Mouse (Mus musculus): ENCODE data around the gene Ehmt1. TPM values are rescaled to one million over a fixed set of nuclear protein-coding genes. Genes with fewer than 3 reads are reported as not detected.

The Ehmt1 gene
- total and polyA plus RNA-seq, 2 experiments: 21.8 to 24.0 TPM

DNA sequence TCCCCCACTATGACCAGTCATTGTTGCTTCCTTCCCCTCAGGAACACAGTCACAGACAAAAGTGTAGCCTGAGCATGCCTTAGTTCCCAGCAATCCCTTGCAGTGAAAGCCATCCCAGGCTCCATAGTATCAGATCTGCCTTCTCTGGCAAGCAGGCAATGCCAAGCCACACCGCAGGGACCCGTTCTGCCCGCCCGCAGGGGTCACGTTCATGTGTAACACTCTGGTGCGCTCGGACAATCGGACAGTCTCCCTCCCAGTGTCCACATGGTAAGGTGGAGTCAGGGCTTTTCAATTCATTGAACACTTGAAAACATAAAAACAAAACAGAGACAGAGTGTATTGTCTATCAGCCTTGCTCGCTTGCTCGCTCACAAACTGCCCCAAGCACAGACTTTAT, 111.7 kb downstream of the Ehmt1 start:
- TF ChIP-seq POLR2A (IDR thresholded peaks at IDR 0.05; ENCODE audit: extremely low read depth, insufficient read depth, low read length): no peak
- no peak for TF ChIP-seq CTCF (IDR thresholded peaks at IDR 0.05; ENCODE audit: low read depth, low read length)
- no peak overlapping the region for H3K4me3 ChIP-seq (ENCODE audit: insufficient read depth, low read depth, low read length)
- no peak overlapping the region for H3K9ac ChIP-seq (ENCODE audit: low read depth, low read length)
- peaks cover 50% of the 10 kb centered on the region for H3K36me3 ChIP-seq (ENCODE audit: control insufficient read depth, insufficient read depth, low read length)
- H3K27ac ChIP-seq (replicated peaks; ENCODE audit: insufficient read depth, low read depth, low read length): no peak overlapping the region
- no peak for DNase-seq (ENCODE audit: extremely low read depth, low read depth, low spot score)
- WGBS: 97% methylated on average over 10 of the region's 10 CpGs
- no peaks in the 10 kb centered on the region for H3K79me2 ChIP-seq (ENCODE audit: control insufficient read depth, insufficient read depth, low read length)
- no peaks in the 10 kb centered on the region for H3K4me1 ChIP-seq (ENCODE audit: control insufficient read depth, insufficient read depth, low read length)
- no peaks in the 10 kb centered on the region for H3K27me3 ChIP-seq (ENCODE audit: control insufficient read depth, insufficient read depth, low read length)

DNA sequence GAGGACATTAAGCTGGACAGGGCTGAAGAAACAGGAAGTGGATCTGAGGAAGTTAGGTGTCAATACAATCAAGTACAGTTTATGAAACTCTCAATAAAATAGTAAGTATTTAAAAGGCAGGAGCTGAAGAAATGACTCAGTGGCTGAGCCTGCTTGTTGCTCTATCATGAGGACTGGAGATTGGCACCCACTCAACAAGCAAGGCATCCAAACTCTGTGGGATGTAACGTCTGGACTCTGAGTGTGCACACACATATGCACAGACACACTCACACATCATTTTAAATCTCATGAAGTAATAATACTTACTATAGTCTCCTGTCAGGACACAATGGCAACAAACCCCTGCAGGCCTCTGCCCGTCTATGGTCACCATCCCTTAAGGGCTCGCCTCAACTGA, 112.4 kb downstream of the Ehmt1 start:
- no peaks in the 10 kb centered on the region for H3K79me2 ChIP-seq (ENCODE audit: control insufficient read depth, insufficient read depth, low read length)
- H3K4me1 ChIP-seq (ENCODE audit: control insufficient read depth, insufficient read depth, low read length): no peaks in the 10 kb centered on the region
- H3K36me3 ChIP-seq (ENCODE audit: control insufficient read depth, insufficient read depth, low read length): peaks cover 51% of the 10 kb centered on the region
- H3K4me3 ChIP-seq (ENCODE audit: insufficient read depth, low read depth, low read length): no peak overlapping the region
- WGBS: 92% methylated on average over 3 of the region's 3 CpGs
- DNase-seq (ENCODE audit: extremely low read depth, low read depth, low spot score): no peak
- H3K27me3 ChIP-seq (ENCODE audit: control insufficient read depth, insufficient read depth, low read length): no peaks in the 10 kb centered on the region
- TF ChIP-seq CTCF (IDR thresholded peaks at IDR 0.05; ENCODE audit: low read depth, low read length) (no peak), POLR2A (IDR thresholded peaks at IDR 0.05; ENCODE audit: extremely low read depth, insufficient read depth, low read length) (no peak)
- H3K27ac ChIP-seq (replicated peaks; ENCODE audit: insufficient read depth, low read depth, low read length): no peak overlapping the region
- no peak overlapping the region for H3K9ac ChIP-seq (ENCODE audit: low read depth, low read length)

DNA sequence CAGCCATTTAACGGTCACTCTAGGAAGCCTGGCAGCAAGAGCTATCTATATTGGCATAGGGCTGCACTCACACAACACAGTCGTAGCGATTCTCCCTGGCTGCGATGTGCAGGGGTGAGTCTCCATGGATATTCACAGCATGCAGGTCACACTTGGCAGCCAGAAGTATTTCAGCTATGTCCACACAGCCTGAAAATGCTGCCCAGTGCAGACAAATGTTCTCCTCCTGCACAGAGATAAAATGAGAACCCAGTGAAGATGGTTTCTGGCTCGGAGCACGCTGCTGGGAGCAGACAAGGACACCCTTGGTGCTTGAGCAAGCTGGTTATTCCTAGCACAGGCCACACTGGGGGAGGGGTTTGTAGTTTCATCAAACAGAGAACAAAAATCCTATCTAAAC, 113.3 kb downstream of the Ehmt1 start:
- Histone ChIP-seq H3K9ac (ENCODE audit: low read depth, low read length) (no peak overlapping the region), H3K4me1 (ENCODE audit: control insufficient read depth, insufficient read depth, low read length) (no peaks in the 10 kb centered on the region), H3K27ac (replicated peaks; ENCODE audit: insufficient read depth, low read depth, low read length) (no peak overlapping the region), H3K27me3 (ENCODE audit: control insufficient read depth, insufficient read depth, low read length) (no peaks in the 10 kb centered on the region), H3K4me3 (ENCODE audit: insufficient read depth, low read depth, low read length) (no peak overlapping the region), H3K36me3 (ENCODE audit: control insufficient read depth, insufficient read depth, low read length) (peaks cover 53% of the 10 kb centered on the region), H3K79me2 (ENCODE audit: control insufficient read depth, insufficient read depth, low read length) (no peaks in the 10 kb centered on the region)
- no peak for DNase-seq (ENCODE audit: extremely low read depth, low read depth, low spot score)
- WGBS: 86% methylated on average over 6 of the region's 6 CpGs
- TF ChIP-seq POLR2A (IDR thresholded peaks at IDR 0.05; ENCODE audit: extremely low read depth, insufficient read depth, low read length) (no peak), CTCF (IDR thresholded peaks at IDR 0.05; ENCODE audit: low read depth, low read length) (no peak)

DNA sequence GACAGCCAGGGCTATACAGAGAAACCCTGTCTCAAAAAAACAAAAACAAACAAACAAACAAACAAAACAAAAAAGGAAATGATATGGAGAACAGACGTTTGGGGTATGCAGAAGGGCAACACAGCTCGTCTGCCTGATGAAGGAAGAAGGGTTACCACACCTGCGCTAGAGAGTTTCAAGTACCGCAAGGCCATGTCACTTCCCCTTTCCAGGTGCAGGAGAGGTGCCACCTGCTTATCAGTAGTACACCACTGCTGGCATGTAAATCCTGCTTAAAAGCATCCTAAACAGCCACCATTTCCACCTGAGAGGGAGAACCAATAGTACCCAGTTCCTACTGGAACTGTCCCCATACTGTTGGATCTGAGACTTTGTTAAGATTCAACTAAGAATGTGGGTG, 113.8 kb downstream of the Ehmt1 start:
- no peak overlapping the region for H3K9ac ChIP-seq (ENCODE audit: low read depth, low read length)
- H3K79me2 ChIP-seq (ENCODE audit: control insufficient read depth, insufficient read depth, low read length): no peaks in the 10 kb centered on the region
- H3K36me3 ChIP-seq (ENCODE audit: control insufficient read depth, insufficient read depth, low read length): peaks cover 54% of the 10 kb centered on the region
- TF ChIP-seq POLR2A (IDR thresholded peaks at IDR 0.05; ENCODE audit: extremely low read depth, insufficient read depth, low read length) (no peak), CTCF (IDR thresholded peaks at IDR 0.05; ENCODE audit: low read depth, low read length) (no peak)
- H3K4me1 ChIP-seq (ENCODE audit: control insufficient read depth, insufficient read depth, low read length): no peaks in the 10 kb centered on the region
- no peaks in the 10 kb centered on the region for H3K27me3 ChIP-seq (ENCODE audit: control insufficient read depth, insufficient read depth, low read length)
- WGBS: 98% methylated on average over 4 of the region's 4 CpGs
- H3K27ac ChIP-seq (replicated peaks; ENCODE audit: insufficient read depth, low read depth, low read length): no peak overlapping the region
- H3K4me3 ChIP-seq (ENCODE audit: insufficient read depth, low read depth, low read length): no peak overlapping the region
- no peak for DNase-seq (ENCODE audit: extremely low read depth, low read depth, low spot score)

DNA sequence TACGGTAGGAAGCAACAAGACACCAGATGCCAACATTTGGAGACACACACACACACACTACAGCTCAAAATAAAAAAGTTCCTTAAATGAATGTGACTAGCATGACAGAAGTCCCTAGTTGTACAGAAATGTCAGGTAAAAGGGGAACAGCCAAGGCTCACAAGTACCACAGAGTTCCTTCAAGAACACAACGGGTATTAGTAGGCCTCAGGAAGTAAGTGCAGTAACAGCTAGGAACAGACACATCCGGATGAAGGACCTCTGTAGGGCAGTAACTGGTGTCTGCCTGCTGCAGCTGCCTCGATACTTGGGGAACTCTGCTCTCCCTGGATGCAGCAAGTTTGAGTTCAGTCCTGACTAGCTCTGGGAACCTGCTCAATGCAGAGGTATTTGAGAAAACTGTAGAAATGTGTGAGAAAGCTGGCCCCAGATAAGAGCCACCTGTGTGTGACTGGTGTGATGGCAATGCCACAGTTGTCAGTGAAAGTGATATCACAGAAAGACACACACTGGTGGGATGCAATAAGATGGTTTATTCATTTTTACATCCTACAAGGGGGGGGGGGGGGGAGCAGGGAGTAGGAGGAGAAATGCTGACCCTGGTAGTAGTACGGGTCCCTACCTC, 122.5 kb downstream of the Ehmt1 start:
- H3K9ac ChIP-seq (ENCODE audit: low read depth, low read length): no peak overlapping the region
- peaks cover 63% of the 10 kb centered on the region for H3K36me3 ChIP-seq (ENCODE audit: control insufficient read depth, insufficient read depth, low read length)
- no peak overlapping the region for H3K4me3 ChIP-seq (ENCODE audit: insufficient read depth, low read depth, low read length)
- TF ChIP-seq POLR2A (IDR thresholded peaks at IDR 0.05; ENCODE audit: extremely low read depth, insufficient read depth, low read length): no peak
- no peak for TF ChIP-seq CTCF (IDR thresholded peaks at IDR 0.05; ENCODE audit: low read depth, low read length)
- DNase-seq (ENCODE audit: extremely low read depth, low read depth, low spot score): no peak
- H3K4me1 ChIP-seq (ENCODE audit: control insufficient read depth, insufficient read depth, low read length): no peaks in the 10 kb centered on the region
- no peaks in the 10 kb centered on the region for H3K79me2 ChIP-seq (ENCODE audit: control insufficient read depth, insufficient read depth, low read length)
- WGBS: 89% methylated on average over 5 of the region's 5 CpGs
- no peak overlapping the region for H3K27ac ChIP-seq (replicated peaks; ENCODE audit: insufficient read depth, low read depth, low read length)
- no peaks in the 10 kb centered on the region for H3K27me3 ChIP-seq (ENCODE audit: control insufficient read depth, insufficient read depth, low read length)

DNA sequence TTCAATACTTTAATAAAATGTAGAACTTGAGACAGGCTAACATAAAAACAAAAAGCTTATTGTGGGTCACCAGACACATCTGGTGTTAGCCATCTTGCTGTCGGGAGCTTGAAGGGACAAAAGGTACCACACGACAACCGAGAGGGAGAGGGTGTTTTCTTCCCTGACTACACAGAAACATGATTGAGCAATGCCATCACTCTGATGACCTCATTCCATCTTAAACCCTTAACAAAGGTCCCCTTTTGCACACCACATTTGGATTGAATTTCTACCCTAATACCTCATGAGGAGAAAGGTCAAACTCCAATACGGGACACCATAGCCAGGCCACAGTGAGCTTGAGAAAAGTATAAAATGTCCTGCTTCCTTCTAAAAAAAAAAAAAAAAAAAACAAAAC, 132.2 kb downstream of the Ehmt1 start:
- WGBS: 64% methylated on average over 4 of the region's 4 CpGs
- H3K79me2 ChIP-seq (ENCODE audit: control insufficient read depth, insufficient read depth, low read length): no peaks in the 10 kb centered on the region
- H3K27me3 ChIP-seq (ENCODE audit: control insufficient read depth, insufficient read depth, low read length): no peaks in the 10 kb centered on the region
- TF ChIP-seq CTCF (IDR thresholded peaks at IDR 0.05; ENCODE audit: low read depth, low read length): no peak
- no peak for TF ChIP-seq POLR2A (IDR thresholded peaks at IDR 0.05; ENCODE audit: extremely low read depth, insufficient read depth, low read length)
- peaks cover 11% of the 10 kb centered on the region; the same call in 1 of the 2 replicates for H3K36me3 ChIP-seq (ENCODE audit: control insufficient read depth, insufficient read depth, low read length)
- no peak overlapping the region for H3K27ac ChIP-seq (replicated peaks; ENCODE audit: insufficient read depth, low read depth, low read length)
- no peaks in the 10 kb centered on the region for H3K4me1 ChIP-seq (ENCODE audit: control insufficient read depth, insufficient read depth, low read length)
- no peak overlapping the region for H3K9ac ChIP-seq (ENCODE audit: low read depth, low read length)
- DNase-seq (ENCODE audit: extremely low read depth, low read depth, low spot score): peak; percentile 21
- H3K4me3 ChIP-seq (ENCODE audit: insufficient read depth, low read depth, low read length): no peak overlapping the region

Measured in liver, adult 2 months (tissue).